Mouse (Mus musculus) stomach, embryonic 16.5 days (tissue): ENCODE results near the gene Alkbh7. TPM values are rescaled to one million over a fixed set of nuclear protein-coding genes. Genes with fewer than 3 reads are reported as not detected.
A peak's percentile ranks its signal among the peaks of the same experiment; 100 is the strongest.

ENCODE experiments used
- ATAC-seq: fragments of 200-750 bp; cut with Nextera tagmentation; 2 replicates; pipeline ENCODE4 v1.8.0; 2017; ENCODE audit warnings: moderate number of reproducible peaks, moderate TSS enrichment; ENCODE audit not compliant: insufficient read depth, low FRiP score
- H3K27ac ChIP-seq: fragments of 300-500 bp; sonication (generic); 2 replicates; pipeline ENCODE4 v1.5.1; 2014; ENCODE audit warnings: low read length
- H3K27me3 ChIP-seq: fragments of 300-500 bp; sonication (generic); 2 replicates; pipeline ENCODE4 v1.6.1; 2014; ENCODE audit warnings: low read length, control low read depth, mixed read lengths; ENCODE audit not compliant: control insufficient read depth, insufficient read depth
- H3K36me3 ChIP-seq: fragments of 300-500 bp; sonication (generic); 2 replicates; pipeline ENCODE4 v1.6.1; 2014; ENCODE audit warnings: low read length; ENCODE audit not compliant: control insufficient read depth, insufficient read depth
- H3K4me1 ChIP-seq: fragments of 300-500 bp; sonication (generic); 2 replicates; pipeline ENCODE4 v1.6.1; 2014; ENCODE audit warnings: low read length, control low read depth, mixed read lengths; ENCODE audit not compliant: control insufficient read depth, insufficient read depth
- H3K4me2 ChIP-seq: fragments of 300-500 bp; sonication (generic); 2 replicates; pipeline ENCODE4 v1.6.1; 2014; ENCODE audit warnings: low read depth, low read length, mixed read lengths
- H3K4me3 ChIP-seq: fragments of 300-500 bp; sonication (generic); replicated peaks from 2 replicates; pipeline ENCODE4 v1.5.1; 2014; ENCODE audit warnings: mild to moderate bottlenecking, low read length
- H3K9ac ChIP-seq: fragments of 300-500 bp; sonication (generic); 2 replicates; pipeline ENCODE4 v1.6.1; 2014; ENCODE audit warnings: low read length
- H3K9me3 ChIP-seq: fragments of 300-500 bp; sonication (generic); replicated peaks from 2 replicates; pipeline ENCODE4 v1.6.1; 2016; ENCODE audit warnings: low read length, control low read depth; ENCODE audit not compliant: control insufficient read depth
- WGBS: fragments of 180-500 bp; shearing (Covaris S2); extraction: QIAGEN DNeasy Blood & Tissue Kit; methylation state at CpG from one replicate; pipeline ENCODE4 v1.1.7; 2014; 5-methylcytosine and 5-hydroxymethylcytosine counted together
- polyA plus RNA-seq: library from polyadenylated mRNA; unstranded; fragments of >200 nt; fragmentation: Nextera tagmentation; extraction: Ambion mirVana; gene quantifications from 2 replicates; pipeline ENCODE4 v1.2.1, GENCODE M21; 2015

The Alkbh7 gene
- polyA plus RNA-seq, 1 experiment from 2014 or later: 35.7 TPM

DNA sequence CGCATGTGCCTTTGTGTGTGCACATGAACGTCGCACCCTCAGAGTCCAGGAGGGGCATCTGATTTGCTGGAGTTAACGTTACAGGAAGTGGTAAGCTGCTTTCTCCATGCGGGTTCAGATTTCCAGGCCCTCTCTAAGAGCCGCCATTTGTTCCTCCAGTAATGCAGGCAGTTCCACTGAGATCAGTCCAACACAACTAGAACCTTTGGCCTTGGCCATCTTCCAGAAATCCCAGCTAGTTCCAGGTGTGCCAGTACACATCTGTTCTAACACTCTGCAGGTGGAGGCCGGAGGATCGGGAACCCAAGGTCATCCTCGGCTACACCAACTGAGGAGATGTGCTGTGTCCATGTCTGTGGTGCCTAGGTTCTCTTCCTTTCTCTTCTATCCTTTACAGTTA, 12.3 kb upstream of the Alkbh7 start:
- H3K9me3 ChIP-seq: no peaks in the 10 kb centered on the region
- H3K9ac ChIP-seq: no peak overlapping the region
- H3K27me3 ChIP-seq: no peaks in the 10 kb centered on the region
- no peaks in the 10 kb centered on the region for H3K36me3 ChIP-seq
- H3K4me3 ChIP-seq: no peak overlapping the region
- 77% methylated on average over 9 of the region's 9 CpGs for WGBS
- no peak overlapping the region for H3K27ac ChIP-seq
- no peak for ATAC-seq
- no peak overlapping the region for H3K4me2 ChIP-seq
- no peaks in the 10 kb centered on the region for H3K4me1 ChIP-seq

DNA sequence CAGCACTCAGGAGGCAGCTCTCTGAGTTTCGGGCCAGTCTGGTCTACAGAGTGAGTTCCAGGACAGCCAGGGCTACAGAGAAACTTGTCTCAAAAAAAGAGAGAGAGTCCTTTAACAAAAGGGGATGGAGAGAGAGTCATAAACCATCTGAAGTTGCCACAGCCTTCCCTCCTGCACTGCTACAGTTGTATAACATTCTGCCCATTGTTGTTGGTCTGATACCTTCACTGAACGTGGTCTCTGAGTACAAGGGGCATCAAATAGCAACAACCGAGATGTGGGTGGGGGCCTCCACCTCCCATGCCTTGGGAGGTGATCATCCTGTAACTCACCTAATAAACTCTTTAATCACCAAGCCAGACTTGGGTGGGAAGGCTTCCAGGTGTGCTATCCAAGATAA, 11.5 kb upstream of the Alkbh7 start:
- H3K27ac ChIP-seq: no peak overlapping the region
- no peak overlapping the region for H3K9ac ChIP-seq
- H3K4me2 ChIP-seq: no peak overlapping the region
- no peaks in the 10 kb centered on the region for H3K27me3 ChIP-seq
- H3K36me3 ChIP-seq: no peaks in the 10 kb centered on the region
- whole genome bisulfite sequencing: 77% methylated on average over 3 of the region's 3 CpGs
- no peak for ATAC-seq
- no peak overlapping the region for H3K4me3 ChIP-seq
- H3K4me1 ChIP-seq: peaks cover under 1% of the 10 kb centered on the region; the same call in 1 of the 2 replicates
- no peaks in the 10 kb centered on the region for H3K9me3 ChIP-seq

DNA sequence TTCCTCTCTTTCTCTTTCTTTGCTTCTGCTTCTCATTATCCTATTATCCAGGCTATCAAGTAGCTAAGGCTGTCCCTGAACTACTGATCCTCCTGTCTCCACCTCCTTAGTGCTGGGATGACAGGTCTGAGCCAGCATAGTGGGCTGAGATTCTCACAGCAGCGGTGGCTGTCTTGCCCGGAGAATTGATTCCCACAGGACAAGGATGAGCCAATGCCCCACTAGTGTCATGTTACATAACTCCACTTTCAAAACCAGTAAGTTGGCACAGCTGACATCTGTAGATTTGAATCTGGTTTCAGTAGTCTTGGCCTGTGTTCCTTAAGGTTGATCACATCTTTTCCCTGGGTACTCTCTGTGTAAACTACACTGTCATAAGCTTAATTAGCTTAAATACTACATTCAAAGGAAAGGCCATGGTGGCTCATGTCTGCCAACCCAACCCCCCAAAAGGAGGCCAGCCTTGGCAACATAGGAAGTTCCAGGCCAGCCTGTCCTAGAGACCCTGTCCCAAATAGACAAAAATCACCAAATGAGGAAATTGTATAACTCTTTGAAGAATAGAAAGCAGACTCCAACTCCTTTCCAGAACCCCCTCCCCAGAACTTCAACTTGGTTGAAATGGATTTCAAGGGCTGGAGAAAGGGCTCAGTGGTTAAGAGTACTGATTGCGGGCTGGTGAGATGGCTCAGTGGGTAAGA, 10.9 kb upstream of the Alkbh7 start:
- Histone ChIP-seq H3K9me3 (no peaks in the 10 kb centered on the region), H3K9ac (no peak overlapping the region), H3K4me3 (no peak overlapping the region), H3K36me3 (no peaks in the 10 kb centered on the region), H3K4me1 (peaks cover 6% of the 10 kb centered on the region), H3K4me2 (no peak overlapping the region), H3K27me3 (no peaks in the 10 kb centered on the region), H3K27ac (no peak overlapping the region)
- 76% methylated on average over 3 of the region's 3 CpGs for WGBS
- ATAC-seq: no peak

DNA sequence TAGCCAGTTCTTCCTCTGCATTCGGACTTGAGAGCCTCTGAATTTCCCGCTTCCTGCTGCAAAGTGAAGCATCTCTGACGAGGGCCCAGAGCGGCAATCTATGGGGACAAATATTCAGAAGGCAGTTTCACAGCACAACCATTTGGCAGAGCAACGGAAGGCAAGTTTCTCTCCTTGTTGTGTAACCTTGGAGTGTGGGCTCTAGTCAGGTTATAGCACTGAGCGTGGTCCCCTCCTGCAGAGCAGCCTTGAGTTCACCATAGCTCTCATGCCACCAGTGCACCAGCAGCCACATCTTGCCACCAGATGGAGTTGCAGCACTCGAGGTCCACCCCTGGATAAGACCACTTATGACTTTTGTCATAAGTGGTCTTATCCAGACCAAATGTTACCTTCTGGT, 8.7 kb upstream of the Alkbh7 start:
- 78% methylated on average over 7 of the region's 7 CpGs for WGBS
- Histone ChIP-seq H3K36me3 (0 out of 2 replicates have a peak, but pooled peaks cover 2% of the 10 kb centered on the region), H3K9ac (no peak overlapping the region)

DNA sequence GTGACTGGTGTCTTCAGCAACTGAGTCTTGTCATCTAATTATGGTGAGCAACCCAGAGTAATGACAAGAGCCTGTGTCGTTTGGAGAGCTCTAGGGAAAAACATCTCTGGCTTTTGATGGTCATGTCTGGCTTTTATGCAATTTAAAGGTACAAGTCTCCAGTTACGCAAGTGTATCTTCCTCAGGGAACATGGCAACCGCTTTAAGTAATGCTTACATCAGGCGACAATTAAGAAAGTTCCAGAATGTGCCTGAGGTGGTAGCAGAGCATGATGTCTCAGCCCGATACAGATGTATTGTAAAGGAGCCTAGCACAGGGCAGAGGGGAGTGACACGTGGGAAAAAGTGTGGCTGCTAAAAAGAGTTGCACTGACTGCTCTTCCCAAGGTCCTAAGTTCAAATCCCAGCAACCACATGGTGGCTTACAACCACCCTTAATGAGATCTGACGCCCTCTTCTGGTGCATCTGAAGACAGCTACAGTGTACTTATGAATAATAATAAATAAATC, 8.2 kb upstream of the Alkbh7 start:
- Histone ChIP-seq H3K36me3 (0 out of 2 replicates have a peak, but pooled peaks cover 7% of the 10 kb centered on the region), H3K27me3 (no peaks in the 10 kb centered on the region), H3K9ac (peak overlapping the region; percentile 93; the same call in 1 of the 2 replicates), H3K4me1 (peaks cover 7% of the 10 kb centered on the region), H3K27ac (no peak overlapping the region), H3K9me3 (no peaks in the 10 kb centered on the region), H3K4me3 (peak overlapping the region; percentile 94), H3K4me2 (peak overlapping the region; percentile 69)
- WGBS: 71% methylated on average over 7 of the region's 7 CpGs
- no peak for ATAC-seq

More for the DNA sequence above, 8.7 kb upstream of the Alkbh7 start:
- no peaks in the 10 kb centered on the region for H3K27me3 ChIP-seq
- H3K27ac ChIP-seq: no peak overlapping the region
- no peaks in the 10 kb centered on the region for H3K9me3 ChIP-seq
- H3K4me3 ChIP-seq: no peak overlapping the region
- peaks cover 7% of the 10 kb centered on the region for H3K4me1 ChIP-seq
- ATAC-seq: no peak
- H3K4me2 ChIP-seq: no peak overlapping the region

DNA sequence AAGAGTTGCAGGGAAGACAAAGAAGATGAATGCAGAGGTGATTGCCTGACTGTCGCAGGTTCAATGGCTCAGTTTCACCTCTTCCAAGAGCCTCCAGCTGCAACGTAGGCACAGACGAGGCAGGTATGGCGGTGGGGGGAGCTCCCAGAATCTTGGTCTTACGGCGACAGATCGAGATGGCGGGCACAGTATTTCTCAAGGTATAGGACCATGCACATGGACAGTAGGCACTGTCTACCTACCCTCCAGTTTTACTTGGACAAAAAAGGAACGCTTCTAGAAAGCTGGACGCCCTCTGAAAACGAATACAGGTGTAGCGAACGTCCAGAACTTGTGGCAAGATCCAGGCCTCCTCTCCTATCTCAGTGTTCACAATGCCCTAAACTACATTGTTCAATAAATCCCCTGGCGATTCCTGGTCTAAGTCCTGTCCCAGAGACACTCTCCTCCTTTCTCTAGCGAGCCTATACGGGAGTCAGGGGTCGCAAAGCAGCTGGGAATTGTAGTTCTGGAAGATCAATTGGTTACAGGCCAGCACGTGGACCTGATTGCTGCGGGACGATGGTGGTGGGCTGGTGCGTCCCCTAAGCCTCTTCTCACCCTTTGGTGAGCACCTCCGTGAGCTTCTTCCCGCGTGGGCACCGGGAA, 7.5 kb upstream of the Alkbh7 start:
- Histone ChIP-seq H3K4me1 (peaks cover 7% of the 10 kb centered on the region), H3K4me2 (peak overlapping the region; percentile 69), H3K9ac (peak overlapping the region; percentile 93), H3K36me3 (peaks cover 12% of the 10 kb centered on the region; the same call in 1 of the 2 replicates), H3K9me3 (no peaks in the 10 kb centered on the region), H3K27ac (peak overlapping the region; percentile 87), H3K4me3 (peak overlapping the region; percentile 94), H3K27me3 (no peaks in the 10 kb centered on the region)
- 2% methylated on average over 25 of the region's 25 CpGs for WGBS
- peak; percentile 92 for ATAC-seq

DNA sequence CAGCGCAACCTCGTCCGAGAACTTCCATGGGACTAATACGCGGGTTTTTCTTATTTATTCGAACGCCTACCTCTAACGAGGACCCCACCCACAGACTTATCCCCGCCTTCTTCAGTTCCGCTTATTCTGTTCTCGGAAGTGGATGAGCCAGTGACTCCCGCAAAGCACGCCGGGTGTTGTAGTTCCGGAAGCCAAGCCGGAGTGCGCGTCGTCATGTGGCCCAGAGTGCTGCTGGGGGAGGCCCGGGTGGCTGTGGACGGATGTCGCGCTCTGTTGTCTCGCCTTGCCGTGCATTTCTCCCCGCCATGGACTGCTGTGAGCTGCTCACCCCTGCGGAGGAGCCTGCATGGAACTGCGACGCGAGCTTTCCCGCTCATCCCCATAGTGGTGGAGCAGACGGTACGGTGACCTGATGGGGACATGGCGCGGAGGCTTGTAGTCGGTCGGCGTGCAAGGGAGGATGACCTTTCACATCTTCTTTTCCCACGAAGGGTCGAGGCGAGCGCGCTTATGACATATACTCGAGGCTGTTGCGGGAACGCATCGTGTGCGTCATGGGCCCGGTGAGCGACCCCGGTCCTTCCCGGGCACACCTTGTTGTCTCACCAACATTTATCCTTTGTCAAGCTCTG, 6.9 kb upstream of the Alkbh7 start, which contains the start of gene Clpp:
Gene Clpp, plus strand, starts transcription at position 191 of the 632 bp plus-strand sequence.
- peak; percentile 97 for ATAC-seq
- H3K27ac ChIP-seq: peak within 1 kb of the TSS; percentile 87
- no peaks in the 10 kb centered on the region for H3K27me3 ChIP-seq
- H3K36me3 ChIP-seq: peaks cover 12% of the 10 kb centered on the region; the same call in 1 of the 2 replicates
- H3K9me3 ChIP-seq: no peaks in the 10 kb centered on the region
- WGBS: under 1% methylated on average over 52 of the region's 52 CpGs
- H3K4me3 ChIP-seq: peak within 1 kb of the TSS; percentile 94
- peaks cover 7% of the 10 kb centered on the region for H3K4me1 ChIP-seq
- peak within 1 kb of the TSS; percentile 93 for H3K9ac ChIP-seq
- H3K4me2 ChIP-seq: peak within 1 kb of the TSS; percentile 69

DNA sequence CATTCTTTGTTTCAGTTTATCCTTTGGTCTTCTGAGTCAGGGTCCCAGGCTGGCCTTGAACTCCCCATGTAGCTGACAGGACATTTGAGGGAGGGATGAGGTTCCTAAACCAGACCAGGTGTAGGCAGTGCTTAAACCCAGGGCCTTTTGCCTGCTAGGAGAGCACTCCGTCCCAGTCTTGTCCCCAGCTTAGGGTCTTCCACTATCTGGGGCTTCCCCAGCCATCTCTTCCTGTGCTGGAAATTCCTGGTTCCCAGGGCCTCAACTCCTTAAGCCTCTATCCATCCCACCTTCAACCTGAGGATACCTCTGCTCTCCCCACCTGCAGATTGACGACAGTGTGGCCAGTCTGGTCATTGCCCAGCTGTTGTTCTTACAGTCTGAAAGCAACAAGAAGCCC, 6.2 kb upstream of the Alkbh7 start:
- peak overlapping the region; percentile 69 for H3K4me2 ChIP-seq
- ATAC-seq: no peak
- H3K27me3 ChIP-seq: no peaks in the 10 kb centered on the region
- H3K9me3 ChIP-seq: no peaks in the 10 kb centered on the region
- peaks cover 15% of the 10 kb centered on the region; the same call in 1 of the 2 replicates for H3K36me3 ChIP-seq
- H3K27ac ChIP-seq: no peak overlapping the region
- H3K9ac ChIP-seq: peak overlapping the region; percentile 93
- peak overlapping the region; percentile 94 for H3K4me3 ChIP-seq
- peaks cover 7% of the 10 kb centered on the region for H3K4me1 ChIP-seq
- 83% methylated on average over 2 of the region's 2 CpGs for WGBS

DNA sequence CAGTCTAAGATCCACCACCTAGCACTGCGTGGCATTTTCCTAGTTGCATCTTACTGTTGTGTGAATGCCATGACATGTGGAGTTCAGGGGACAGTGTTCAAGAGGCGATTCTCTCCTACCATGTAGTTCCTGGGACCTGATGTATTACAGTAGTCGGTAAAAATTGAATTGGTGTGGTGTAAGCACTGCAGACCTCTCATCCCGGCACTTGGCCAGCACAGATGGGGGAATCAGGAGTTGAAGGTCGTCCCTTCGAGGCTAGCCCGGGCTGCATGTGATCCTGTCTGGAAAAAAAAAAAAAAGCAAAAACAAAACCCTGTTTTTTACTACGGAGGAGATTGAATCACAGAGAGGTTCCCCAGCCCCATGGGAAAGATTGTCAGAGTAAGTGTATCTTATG, 2.1 kb upstream of the Alkbh7 start:
- 89% methylated on average over 8 of the region's 8 CpGs for WGBS
- Histone ChIP-seq H3K9me3 (no peaks in the 10 kb centered on the region), H3K4me3 (no peak overlapping the region), H3K27ac (no peak overlapping the region), H3K4me1 (peaks cover 15% of the 10 kb centered on the region), H3K9ac (no peak overlapping the region), H3K36me3 (peaks cover 23% of the 10 kb centered on the region), H3K27me3 (no peaks in the 10 kb centered on the region), H3K4me2 (no peak overlapping the region)
- ATAC-seq: no peak
